Mouse (Mus musculus): ENCODE measurements around the gene Adamts8. TPM values are rescaled to one million over a fixed set of nuclear protein-coding genes. Genes with fewer than 3 reads are reported as not detected.
A peak's percentile ranks its signal among the peaks of the same experiment; 100 is the strongest.

Adamts8 gene
- polyA plus RNA-seq (2014; fragmentation: Nextera tagmentation; extraction: Ambion mirVana), result 0.49 and 0.61 TPM in 2 replicates

GRCm38 (mm10) chr9:30942512-30943313 lies at the start of gene Adamts8:
Adamts8 (plus strand) TSS chr9:30942562.
- no peak within 1 kb of the TSS for H3K27ac ChIP-seq (ENCODE audit: low read depth, low read length)
- DNase-seq (ENCODE audit: low spot score), result peak; percentile 87
- WGBS, result under 1% methylated on average over 83 of the region's 96 CpGs

GRCm38 (mm10) chr9:30895618-30896017 lies 46.7 kb upstream of the Adamts8 start:
- H3K4me1 ChIP-seq (replicated peaks; ENCODE audit: control insufficient read depth, insufficient read depth, low read length), result no peaks in the 10 kb centered on the region
- no peak for ATAC-seq (replicated peaks; ENCODE audit: low FRiP score)
- H3K36me3 ChIP-seq (ENCODE audit: control insufficient read depth, insufficient read depth, low read length), result no peaks in the 10 kb centered on the region
- DNase-seq (ENCODE audit: low spot score), result no peak
- no peaks in the 10 kb centered on the region for H3K27me3 ChIP-seq (ENCODE audit: control insufficient read depth, insufficient read depth, low read length)
- no peak overlapping the region for H3K9ac ChIP-seq (ENCODE audit: low read length)
- H3K9me3 ChIP-seq (ENCODE audit: control insufficient read depth, low read length), result no peaks in the 10 kb centered on the region
- no peak overlapping the region for H3K4me2 ChIP-seq (ENCODE audit: low read depth, low read length, severe bottlenecking)
- H3K27ac ChIP-seq (ENCODE audit: low read depth, low read length), result no peak overlapping the region
- WGBS, result 82% methylated on average over 3 of the region's 3 CpGs
- no peak overlapping the region for H3K4me3 ChIP-seq (ENCODE audit: low read depth, low read length)

More at GRCm38 (mm10) chr9:30942512-30943313, at the start of gene Adamts8:
- H3K27me3 ChIP-seq (ENCODE audit: control insufficient read depth, insufficient read depth, low read length), result peaks cover 33% of the 10 kb centered on the region
- peak within 1 kb of the TSS; percentile 99 for H3K4me2 ChIP-seq (ENCODE audit: low read depth, low read length, severe bottlenecking)
- peak within 1 kb of the TSS; percentile 68 for H3K9ac ChIP-seq (ENCODE audit: low read length)
- peaks cover 6% of the 10 kb centered on the region; the same call in 1 of the 2 replicates for H3K4me1 ChIP-seq (replicated peaks; ENCODE audit: control insufficient read depth, insufficient read depth, low read length)
- peak within 1 kb of the TSS; percentile 59 for H3K4me3 ChIP-seq (ENCODE audit: low read depth, low read length)
- ATAC-seq (replicated peaks; ENCODE audit: low FRiP score), result peak; percentile 90
- H3K36me3 ChIP-seq (ENCODE audit: control insufficient read depth, insufficient read depth, low read length), result no peaks in the 10 kb centered on the region
- no peaks in the 10 kb centered on the region for H3K9me3 ChIP-seq (ENCODE audit: control insufficient read depth, low read length)

GRCm38 (mm10) chr9:30896752-30897151 lies 45.6 kb upstream of the Adamts8 start:
- Histone ChIP-seq H3K36me3 (ENCODE audit: control insufficient read depth, insufficient read depth, low read length) (no peaks in the 10 kb centered on the region), H3K4me3 (ENCODE audit: low read depth, low read length) (no peak overlapping the region), H3K27ac (ENCODE audit: low read depth, low read length) (no peak overlapping the region), H3K9ac (ENCODE audit: low read length) (no peak overlapping the region), H3K27me3 (ENCODE audit: control insufficient read depth, insufficient read depth, low read length) (no peaks in the 10 kb centered on the region), H3K4me2 (ENCODE audit: low read depth, low read length, severe bottlenecking) (no peak overlapping the region), H3K9me3 (ENCODE audit: control insufficient read depth, low read length) (no peaks in the 10 kb centered on the region), H3K4me1 (replicated peaks; ENCODE audit: control insufficient read depth, insufficient read depth, low read length) (no peaks in the 10 kb centered on the region)
- no peak for DNase-seq (ENCODE audit: low spot score)
- 87% methylated on average over 5 of the region's 5 CpGs for WGBS
- ATAC-seq (replicated peaks; ENCODE audit: low FRiP score), result no peak

- ATAC-seq (replicated peaks; ENCODE audit: low FRiP score), result no peak
- 90% methylated on average over 2 of the region's 2 CpGs for whole genome bisulfite sequencing
These were observed 45.2 kb upstream of the Adamts8 start for GRCm38 (mm10) chr9:30897169-30897568.

GRCm38 (mm10) chr9:30902152-30902551 lies 40.2 kb upstream of the Adamts8 start:
- H3K4me2 ChIP-seq (ENCODE audit: low read depth, low read length, severe bottlenecking), result no peak overlapping the region
- no peaks in the 10 kb centered on the region for H3K9me3 ChIP-seq (ENCODE audit: control insufficient read depth, low read length)
- no peaks in the 10 kb centered on the region for H3K36me3 ChIP-seq (ENCODE audit: control insufficient read depth, insufficient read depth, low read length)
- no peaks in the 10 kb centered on the region for H3K4me1 ChIP-seq (replicated peaks; ENCODE audit: control insufficient read depth, insufficient read depth, low read length)
- H3K4me3 ChIP-seq (ENCODE audit: low read depth, low read length), result no peak overlapping the region
- ATAC-seq (replicated peaks; ENCODE audit: low FRiP score) (no peak), DNase-seq (ENCODE audit: low spot score) (no peak)
- H3K27ac ChIP-seq (ENCODE audit: low read depth, low read length), result no peak overlapping the region
- 93% methylated on average over 19 of the region's 19 CpGs for WGBS
- H3K9ac ChIP-seq (ENCODE audit: low read length), result no peak overlapping the region
- no peaks in the 10 kb centered on the region for H3K27me3 ChIP-seq (ENCODE audit: control insufficient read depth, insufficient read depth, low read length)

More at GRCm38 (mm10) chr9:30897169-30897568, 45.2 kb upstream of the Adamts8 start:
- no peaks in the 10 kb centered on the region for H3K9me3 ChIP-seq (ENCODE audit: control insufficient read depth, low read length)
- no peaks in the 10 kb centered on the region for H3K27me3 ChIP-seq (ENCODE audit: control insufficient read depth, insufficient read depth, low read length)
- H3K36me3 ChIP-seq (ENCODE audit: control insufficient read depth, insufficient read depth, low read length), result no peaks in the 10 kb centered on the region
- no peaks in the 10 kb centered on the region for H3K4me1 ChIP-seq (replicated peaks; ENCODE audit: control insufficient read depth, insufficient read depth, low read length)
- DNase-seq (ENCODE audit: low spot score), result no peak
- H3K27ac ChIP-seq (ENCODE audit: low read depth, low read length), result no peak overlapping the region
- H3K4me3 ChIP-seq (ENCODE audit: low read depth, low read length), result no peak overlapping the region
- no peak overlapping the region for H3K4me2 ChIP-seq (ENCODE audit: low read depth, low read length, severe bottlenecking)
- H3K9ac ChIP-seq (ENCODE audit: low read length), result no peak overlapping the region

- ATAC-seq (replicated peaks; ENCODE audit: low FRiP score), result no peak
- H3K27me3 ChIP-seq (ENCODE audit: control insufficient read depth, insufficient read depth, low read length), result no peaks in the 10 kb centered on the region
- no peak overlapping the region for H3K9ac ChIP-seq (ENCODE audit: low read length)
- no peak overlapping the region for H3K4me2 ChIP-seq (ENCODE audit: low read depth, low read length, severe bottlenecking)
- H3K27ac ChIP-seq (ENCODE audit: low read depth, low read length), result no peak overlapping the region
- 94% methylated on average over 7 of the region's 7 CpGs for WGBS
- no peak for DNase-seq (ENCODE audit: low spot score)
- no peak overlapping the region for H3K4me3 ChIP-seq (ENCODE audit: low read depth, low read length)
- H3K4me1 ChIP-seq (replicated peaks; ENCODE audit: control insufficient read depth, insufficient read depth, low read length), result no peaks in the 10 kb centered on the region
- H3K36me3 ChIP-seq (ENCODE audit: control insufficient read depth, insufficient read depth, low read length), result no peaks in the 10 kb centered on the region
- H3K9me3 ChIP-seq (ENCODE audit: control insufficient read depth, low read length), result no peaks in the 10 kb centered on the region
These were observed 39.7 kb upstream of the Adamts8 start for GRCm38 (mm10) chr9:30902641-30903040.

- no peak overlapping the region for H3K4me3 ChIP-seq (ENCODE audit: low read depth, low read length)
- no peaks in the 10 kb centered on the region for H3K9me3 ChIP-seq (ENCODE audit: control insufficient read depth, low read length)
- no peak overlapping the region for H3K9ac ChIP-seq (ENCODE audit: low read length)
- 96% methylated on average over 5 of the region's 5 CpGs for WGBS
- no peaks in the 10 kb centered on the region for H3K27me3 ChIP-seq (ENCODE audit: control insufficient read depth, insufficient read depth, low read length)
- H3K4me1 ChIP-seq (replicated peaks; ENCODE audit: control insufficient read depth, insufficient read depth, low read length), result no peaks in the 10 kb centered on the region
- no peak overlapping the region for H3K27ac ChIP-seq (ENCODE audit: low read depth, low read length)
- no peak overlapping the region for H3K4me2 ChIP-seq (ENCODE audit: low read depth, low read length, severe bottlenecking)
- no peak for ATAC-seq (replicated peaks; ENCODE audit: low FRiP score)
- no peaks in the 10 kb centered on the region for H3K36me3 ChIP-seq (ENCODE audit: control insufficient read depth, insufficient read depth, low read length)
- DNase-seq (ENCODE audit: low spot score), result no peak
These were observed 39.1 kb upstream of the Adamts8 start for GRCm38 (mm10) chr9:30903266-30903665.

- no peaks in the 10 kb centered on the region for H3K9me3 ChIP-seq (ENCODE audit: control insufficient read depth, low read length)
- no peaks in the 10 kb centered on the region for H3K27me3 ChIP-seq (ENCODE audit: control insufficient read depth, insufficient read depth, low read length)
- ATAC-seq (replicated peaks; ENCODE audit: low FRiP score) (no peak), DNase-seq (ENCODE audit: low spot score) (no peak)
- H3K27ac ChIP-seq (ENCODE audit: low read depth, low read length), result no peak overlapping the region
- H3K9ac ChIP-seq (ENCODE audit: low read length), result no peak overlapping the region
- no peaks in the 10 kb centered on the region for H3K4me1 ChIP-seq (replicated peaks; ENCODE audit: control insufficient read depth, insufficient read depth, low read length)
- 88% methylated on average over 10 of the region's 10 CpGs for WGBS
- no peaks in the 10 kb centered on the region for H3K36me3 ChIP-seq (ENCODE audit: control insufficient read depth, insufficient read depth, low read length)
- H3K4me3 ChIP-seq (ENCODE audit: low read depth, low read length), result no peak overlapping the region
- H3K4me2 ChIP-seq (ENCODE audit: low read depth, low read length, severe bottlenecking), result no peak overlapping the region
These were observed 36.5 kb upstream of the Adamts8 start for GRCm38 (mm10) chr9:30905861-30906260.

- Histone ChIP-seq H3K27me3 (ENCODE audit: control insufficient read depth, insufficient read depth, low read length) (no peaks in the 10 kb centered on the region), H3K36me3 (ENCODE audit: control insufficient read depth, insufficient read depth, low read length) (no peaks in the 10 kb centered on the region), H3K9me3 (ENCODE audit: control insufficient read depth, low read length) (no peaks in the 10 kb centered on the region), H3K9ac (ENCODE audit: low read length) (no peak overlapping the region), H3K4me2 (ENCODE audit: low read depth, low read length, severe bottlenecking) (no peak overlapping the region), H3K4me3 (ENCODE audit: low read depth, low read length) (no peak overlapping the region), H3K27ac (ENCODE audit: low read depth, low read length) (no peak overlapping the region), H3K4me1 (replicated peaks; ENCODE audit: control insufficient read depth, insufficient read depth, low read length) (no peaks in the 10 kb centered on the region)
- DNase-seq (ENCODE audit: low spot score) (no peak), ATAC-seq (replicated peaks; ENCODE audit: low FRiP score) (no peak)
- 91% methylated on average over 4 of the region's 4 CpGs for WGBS
These were observed 35.9 kb upstream of the Adamts8 start for GRCm38 (mm10) chr9:30906426-30906825.

All from forebrain, embryonic 11.5 days (tissue).